Mouse (Mus musculus) heart, postnatal 0 days (tissue): Measurements from ENCODE around the gene Csrp3. TPM values are rescaled to one million over a fixed set of nuclear protein-coding genes. Genes with fewer than 3 reads are reported as not detected.

ENCODE experiments used
- ATAC-seq: fragments of 200-750 bp; cut with Nextera tagmentation; 2 replicates; pipeline ENCODE4 v1.8.0; 2017; ENCODE audit warnings: low read depth, moderate number of reproducible peaks, moderate library complexity; ENCODE audit not compliant: insufficient read depth
- DNase-seq: peaks from one replicate; pipeline ENCODE4 v3.0.0-alpha.2; 2016; ENCODE audit warnings: low spot score
- H3K27ac ChIP-seq: fragments of 300-500 bp; sonication (generic); 2 replicates; pipeline ENCODE4 v1.5.1; 2014; ENCODE audit warnings: low read depth, mild to moderate bottlenecking
- H3K27me3 ChIP-seq: fragments of 300-500 bp; sonication (generic); 2 replicates; pipeline ENCODE4 v1.6.1; 2014; ENCODE audit warnings: low read length, mixed read lengths; ENCODE audit not compliant: control insufficient read depth, insufficient read depth
- H3K36me3 ChIP-seq: fragments of 300-500 bp; sonication (generic); replicated peaks from 2 replicates; pipeline ENCODE4 v1.6.1; 2014; ENCODE audit warnings: low read length, mixed read lengths; ENCODE audit not compliant: control insufficient read depth, insufficient read depth
- H3K4me1 ChIP-seq: fragments of 300-500 bp; sonication (generic); 2 replicates; pipeline ENCODE4 v1.6.1; 2014; ENCODE audit warnings: antibody characterized with exemption; ENCODE audit not compliant: control insufficient read depth, insufficient read depth
- H3K4me2 ChIP-seq: fragments of 300-500 bp; sonication (generic); 2 replicates; pipeline ENCODE4 v1.6.1; 2014; ENCODE audit warnings: low read depth, mild to moderate bottlenecking, low read length, moderate library complexity
- H3K4me3 ChIP-seq: fragments of 300-500 bp; sonication (generic); 2 replicates; pipeline ENCODE4 v1.5.1; 2014; ENCODE audit warnings: low read depth, low read length
- H3K9ac ChIP-seq: fragments of 300-500 bp; sonication (generic); replicated peaks from 2 replicates; pipeline ENCODE4 v1.6.1; 2014; ENCODE audit warnings: low read depth, low read length, mixed read lengths
- H3K9me3 ChIP-seq: fragments of 300-500 bp; sonication (generic); replicated peaks from 2 replicates; pipeline ENCODE4 v1.6.1; 2016; ENCODE audit warnings: low read length; ENCODE audit not compliant: control insufficient read depth
- CTCF ChIP-seq: IDR thresholded peaks from 2 replicates; pipeline ENCODE4 v1.5.1; 2016; ENCODE audit warnings: antibody characterized with exemption, control low read depth, low read depth
- EP300 ChIP-seq: IDR thresholded peaks from 2 replicates; pipeline ENCODE4 v1.6.1; 2016; ENCODE audit warnings: antibody characterized with exemption, low read depth
- WGBS: fragments of 180-500 bp; shearing (Covaris S2); extraction: QIAGEN DNeasy Blood & Tissue Kit; methylation state at CpG from one replicate; pipeline ENCODE4 v1.1.7; 2014; 5-methylcytosine and 5-hydroxymethylcytosine counted together
- polyA plus RNA-seq: library from polyadenylated mRNA; unstranded; fragments of >200 nt; fragmentation: Nextera tagmentation; extraction: Ambion mirVana; gene quantifications from 2 replicates; pipeline ENCODE4 v1.2.1, GENCODE M21; 2015
- total RNA-seq: library from RNA; depleted of rRNA; stranded (reverse); fragments of >200 nt; gene quantifications from 2 replicates; pipeline ENCODE4 v1.2.3, GENCODE M21; 2014; ENCODE audit warnings: low replicate concordance

The Csrp3 gene
- total and polyA plus RNA-seq, 2 experiments from 2014 or later: 1,464 to 1,928 TPM

DNA sequence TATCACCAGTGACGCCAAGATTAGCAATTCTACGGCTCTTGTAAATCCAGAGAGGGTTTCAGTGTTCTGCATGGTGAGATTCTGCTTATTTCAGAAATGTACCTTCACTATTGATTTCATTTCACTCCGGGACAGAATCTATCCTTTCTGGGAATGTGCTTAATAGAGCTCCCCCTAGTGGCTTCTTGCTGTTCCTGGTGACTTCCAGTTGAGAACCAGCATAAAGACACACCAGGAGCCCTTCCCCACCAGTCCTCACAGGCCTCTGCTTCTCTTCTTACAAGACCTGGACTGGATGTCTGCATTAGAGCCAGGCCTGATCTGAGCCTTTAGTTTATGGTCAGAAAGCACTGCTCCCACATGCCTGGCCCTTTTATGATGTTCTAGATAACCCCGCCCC, 28.7 kb upstream of the Csrp3 start:
- DNase-seq: peak; percentile 73
- Histone ChIP-seq H3K9me3 (no peaks in the 10 kb centered on the region), H3K4me1 (peaks cover 12% of the 10 kb centered on the region), H3K36me3 (peaks cover 58% of the 10 kb centered on the region), H3K4me3 (no peak overlapping the region), H3K27ac (no peak overlapping the region), H3K9ac (no peak overlapping the region), H3K4me2 (no peak overlapping the region), H3K27me3 (no peaks in the 10 kb centered on the region)
- WGBS: 55% methylated on average over 4 of the region's 4 CpGs
- no peak for TF ChIP-seq EP300
- peak; percentile 76 for TF ChIP-seq CTCF
- ATAC-seq: no peak

DNA sequence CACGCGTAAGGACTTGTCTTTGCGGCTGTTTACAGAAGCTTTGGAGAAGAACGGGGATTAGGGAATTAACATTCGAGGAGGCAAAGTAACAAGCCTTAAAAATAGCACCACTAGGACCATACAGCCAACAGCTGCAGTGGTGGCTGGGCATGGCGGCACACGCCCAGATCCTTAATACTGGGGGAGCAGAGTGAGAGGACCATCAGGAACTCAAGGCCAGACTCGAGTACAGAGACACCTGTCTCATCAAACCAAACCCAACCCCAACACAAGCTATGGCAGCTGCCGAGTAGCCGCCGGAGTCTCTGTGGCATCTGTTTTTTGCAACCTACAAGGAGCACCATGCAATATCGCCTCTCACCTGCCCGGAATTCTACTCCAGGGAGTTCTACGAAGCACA, 27.3 kb upstream of the Csrp3 start:
- H3K27me3 ChIP-seq: no peaks in the 10 kb centered on the region
- no peak overlapping the region for H3K4me3 ChIP-seq
- H3K4me1 ChIP-seq: peaks cover 8% of the 10 kb centered on the region; the same call in 1 of the 2 replicates
- no peak overlapping the region for H3K9ac ChIP-seq
- H3K36me3 ChIP-seq: peaks cover 72% of the 10 kb centered on the region
- no peak for ATAC-seq
- DNase-seq: no peak
- H3K27ac ChIP-seq: peak overlapping the region; percentile 49
- no peak overlapping the region for H3K4me2 ChIP-seq
- no peak for TF ChIP-seq EP300
- TF ChIP-seq CTCF: no peak
- 78% methylated on average over 14 of the region's 14 CpGs for WGBS
- no peaks in the 10 kb centered on the region for H3K9me3 ChIP-seq

DNA sequence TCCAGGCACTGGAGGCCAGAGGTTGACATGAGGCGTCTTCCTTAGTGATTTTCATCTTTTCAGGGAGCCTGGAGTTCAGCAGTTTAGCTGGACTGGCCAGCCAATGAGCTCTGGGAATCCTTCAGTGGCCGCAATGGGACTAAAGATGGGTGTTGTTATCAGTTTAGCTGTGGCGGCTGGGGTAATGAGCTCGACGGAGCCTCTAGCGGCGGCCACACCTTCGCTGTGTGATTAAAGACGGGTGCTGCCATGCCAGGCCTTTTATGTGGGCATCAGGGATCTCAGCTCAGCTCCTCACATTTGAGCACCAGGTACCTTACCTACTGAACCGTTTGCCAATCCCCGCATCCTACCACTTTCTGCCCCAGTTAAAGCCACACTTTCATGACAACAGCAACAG, 23.5 kb upstream of the Csrp3 start:
- Histone ChIP-seq H3K27me3 (no peaks in the 10 kb centered on the region), H3K36me3 (peaks cover 88% of the 10 kb centered on the region), H3K9me3 (no peaks in the 10 kb centered on the region), H3K4me3 (no peak overlapping the region), H3K27ac (no peak overlapping the region), H3K4me1 (no peaks in the 10 kb centered on the region; the same call in 1 of the 2 replicates), H3K4me2 (no peak overlapping the region), H3K9ac (no peak overlapping the region)
- TF ChIP-seq CTCF (peak; percentile 6; the same call in 1 of the 2 replicates), EP300 (no peak)
- DNase-seq (no peak), ATAC-seq (no peak)
- 76% methylated on average over 11 of the region's 11 CpGs for WGBS

DNA sequence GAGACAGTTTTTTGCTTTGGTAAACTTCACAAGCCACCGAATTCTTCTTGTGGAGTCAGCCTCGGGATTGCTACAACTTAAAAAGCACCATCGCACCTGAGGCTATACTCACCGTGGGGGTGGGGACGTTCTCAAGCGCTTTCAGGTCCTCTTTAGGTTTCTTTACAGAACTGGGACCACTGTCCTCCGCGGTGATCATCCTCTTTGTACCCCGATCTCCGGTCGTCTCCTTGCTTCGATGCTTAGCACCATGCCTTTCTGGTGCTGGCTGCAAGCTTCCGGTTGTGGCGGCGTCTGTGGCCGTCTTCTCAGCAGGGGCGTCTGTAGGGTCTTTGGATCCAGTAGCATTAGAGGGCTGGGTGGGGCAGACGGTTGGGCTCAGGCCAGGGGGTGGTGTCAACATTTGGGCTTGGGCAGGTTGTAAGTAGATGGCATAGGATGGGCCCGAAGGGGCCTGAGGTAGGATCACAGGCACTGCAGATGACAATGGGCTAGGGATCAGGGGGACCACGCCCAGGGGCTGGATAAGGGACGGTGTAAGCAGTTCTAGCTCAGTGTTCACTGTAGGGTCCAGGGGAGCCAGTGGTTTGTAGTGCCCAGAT, 22.8 kb upstream of the Csrp3 start:
- no peak overlapping the region for H3K4me3 ChIP-seq
- DNase-seq (no peak), ATAC-seq (no peak)
- H3K27ac ChIP-seq: no peak overlapping the region
- H3K27me3 ChIP-seq: no peaks in the 10 kb centered on the region
- peaks cover 90% of the 10 kb centered on the region for H3K36me3 ChIP-seq
- no peaks in the 10 kb centered on the region for H3K9me3 ChIP-seq
- H3K4me2 ChIP-seq: no peak overlapping the region
- TF ChIP-seq EP300: no peak
- WGBS: 91% methylated on average over 21 of the region's 21 CpGs
- H3K9ac ChIP-seq: no peak overlapping the region
- H3K4me1 ChIP-seq: no peaks in the 10 kb centered on the region; the same call in 1 of the 2 replicates

DNA sequence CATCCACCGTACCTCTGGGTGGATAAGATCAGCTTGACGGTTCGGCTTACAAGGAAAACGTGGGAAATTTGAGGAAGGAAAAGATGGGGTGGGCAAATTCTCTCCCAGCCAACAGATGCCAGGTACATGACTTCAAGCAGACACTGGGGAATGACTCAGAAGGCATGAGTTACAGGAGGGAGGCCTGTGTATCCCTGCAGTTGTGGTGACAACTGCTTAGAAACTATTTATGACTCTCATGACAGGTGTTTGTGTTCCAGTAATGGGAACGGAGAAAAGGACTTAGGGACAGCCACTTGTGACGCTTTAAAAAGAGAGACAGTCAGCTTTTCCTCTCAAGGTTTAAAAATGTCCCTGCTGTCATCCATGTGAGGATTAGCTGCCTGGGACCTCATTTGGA, 22.3 kb upstream of the Csrp3 start:
- WGBS: 87% methylated on average over 6 of the region's 6 CpGs
- TF ChIP-seq CTCF (no peak), EP300 (no peak)
- Histone ChIP-seq H3K27me3 (no peaks in the 10 kb centered on the region), H3K4me1 (no peaks in the 10 kb centered on the region; the same call in 1 of the 2 replicates), H3K9ac (no peak overlapping the region), H3K4me2 (no peak overlapping the region), H3K36me3 (peaks cover 90% of the 10 kb centered on the region), H3K9me3 (no peaks in the 10 kb centered on the region), H3K4me3 (no peak overlapping the region), H3K27ac (no peak overlapping the region)
- DNase-seq (no peak), ATAC-seq (no peak)

DNA sequence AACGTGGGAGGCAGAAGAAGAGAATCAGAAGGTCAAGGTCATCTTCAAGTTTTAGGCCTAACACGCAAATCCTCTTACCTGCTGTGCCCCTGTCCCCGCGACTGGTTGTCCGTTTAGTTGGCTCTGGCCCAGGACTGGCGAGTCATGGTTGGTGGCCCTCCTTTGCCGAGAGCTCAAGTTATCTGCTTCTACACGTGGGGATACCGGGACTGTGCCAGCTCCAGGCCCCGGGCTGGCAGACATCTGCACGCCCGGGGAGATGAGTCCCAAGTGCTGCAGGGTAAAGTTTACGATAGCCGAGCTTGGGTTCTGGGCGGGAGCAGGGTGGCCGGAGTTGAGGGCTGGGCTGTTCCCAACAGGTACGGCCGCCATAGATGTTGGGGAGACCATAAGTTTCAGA, 19.7 kb upstream of the Csrp3 start:
- Histone ChIP-seq H3K36me3 (peaks cover 68% of the 10 kb centered on the region), H3K4me3 (no peak overlapping the region), H3K27me3 (no peaks in the 10 kb centered on the region), H3K9ac (no peak overlapping the region), H3K4me2 (no peak overlapping the region), H3K27ac (peak overlapping the region; percentile 2), H3K4me1 (peaks cover 10% of the 10 kb centered on the region; the same call in 1 of the 2 replicates), H3K9me3 (no peaks in the 10 kb centered on the region)
- ATAC-seq (no peak; the same call in 1 of the 2 replicates), DNase-seq (no peak)
- TF ChIP-seq CTCF (no peak), EP300 (no peak)
- 56% methylated on average over 18 of the region's 18 CpGs for whole genome bisulfite sequencing
